Mouse (Mus musculus): ENCODE results near the gene Lsm7. TPM values are rescaled to one million over a fixed set of nuclear protein-coding genes. Genes with fewer than 3 reads are reported as not detected.
A peak's percentile ranks its signal among the peaks of the same experiment; 100 is the strongest.

Gene Lsm7
- polyA plus RNA-seq, 1 experiment, result 150 TPM

DNA sequence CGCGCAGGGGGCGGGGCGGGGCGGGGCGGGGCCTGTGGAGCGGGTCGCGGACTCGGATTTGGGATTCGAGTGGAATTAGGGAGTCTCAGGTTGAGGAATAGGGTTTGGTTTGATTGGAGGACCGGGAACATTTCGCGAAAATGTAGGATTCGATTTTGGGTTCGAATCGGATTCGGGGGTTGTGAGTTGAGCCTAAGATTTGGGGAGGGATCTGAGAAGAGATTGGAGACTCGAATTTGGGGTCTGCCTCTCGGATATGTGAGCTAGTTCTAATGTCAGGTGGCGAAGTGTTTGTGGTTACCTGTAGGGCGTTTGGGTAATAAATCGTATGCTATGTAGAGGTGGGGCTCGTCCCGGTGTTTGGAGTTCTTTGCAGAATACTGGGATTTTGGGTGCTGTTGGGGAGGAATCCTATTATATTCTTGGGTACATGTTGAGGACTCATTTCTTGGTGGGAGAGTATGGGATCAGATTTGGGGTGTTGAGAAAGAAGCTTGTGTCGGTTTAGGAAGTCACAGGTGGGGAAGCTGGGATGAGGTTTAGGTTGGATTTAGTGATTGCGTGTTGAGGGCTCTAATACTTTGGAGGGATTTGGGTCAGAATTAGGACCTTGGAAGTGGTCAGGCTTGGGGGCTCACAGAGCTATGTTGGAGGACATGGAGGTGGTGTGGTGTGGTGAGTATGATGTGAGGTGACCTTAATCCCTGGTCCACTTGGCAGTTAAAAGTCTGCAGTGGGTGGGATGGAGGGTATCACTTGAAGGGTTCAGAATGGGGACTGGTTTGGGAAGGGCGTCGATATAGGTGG is 27.7 kb downstream of the Lsm7 start:
- peaks cover 26% of the 10 kb centered on the region for H3K79me2 ChIP-seq (ENCODE audit: control insufficient read depth, insufficient read depth)
- peak overlapping the region; percentile 98 for H3K4me2 ChIP-seq (ENCODE audit: low read depth)
- peaks cover 14% of the 10 kb centered on the region for H3K36me3 ChIP-seq (ENCODE audit: control insufficient read depth, insufficient read depth)
- H3ac ChIP-seq (ENCODE audit: control insufficient read depth, insufficient read length), result peak overlapping the region; percentile 35
- TF ChIP-seq MYOD1 (IDR thresholded peaks at IDR 0.05; ENCODE audit: control insufficient read depth in 1 of 3, insufficient read length in 2 of 3, low read depth in 2 of 3) (no peak), POLR2A (IDR thresholded peaks at IDR 0.05; ENCODE audit: insufficient read length, low read depth) (no peak), POLR2AphosphoS2 (IDR thresholded peaks at IDR 0.05; ENCODE audit: insufficient read length, low read depth) (no peak), TCF12 (IDR thresholded peaks at IDR 0.05; ENCODE audit: insufficient read depth, poor library complexity, severe bottlenecking) (no peak)
- H3K4me3 ChIP-seq, result peak overlapping the region; percentile 74
- H3K27me3 ChIP-seq (ENCODE audit: control insufficient read depth, insufficient read depth, insufficient read length), result no peaks in the 10 kb centered on the region

DNA sequence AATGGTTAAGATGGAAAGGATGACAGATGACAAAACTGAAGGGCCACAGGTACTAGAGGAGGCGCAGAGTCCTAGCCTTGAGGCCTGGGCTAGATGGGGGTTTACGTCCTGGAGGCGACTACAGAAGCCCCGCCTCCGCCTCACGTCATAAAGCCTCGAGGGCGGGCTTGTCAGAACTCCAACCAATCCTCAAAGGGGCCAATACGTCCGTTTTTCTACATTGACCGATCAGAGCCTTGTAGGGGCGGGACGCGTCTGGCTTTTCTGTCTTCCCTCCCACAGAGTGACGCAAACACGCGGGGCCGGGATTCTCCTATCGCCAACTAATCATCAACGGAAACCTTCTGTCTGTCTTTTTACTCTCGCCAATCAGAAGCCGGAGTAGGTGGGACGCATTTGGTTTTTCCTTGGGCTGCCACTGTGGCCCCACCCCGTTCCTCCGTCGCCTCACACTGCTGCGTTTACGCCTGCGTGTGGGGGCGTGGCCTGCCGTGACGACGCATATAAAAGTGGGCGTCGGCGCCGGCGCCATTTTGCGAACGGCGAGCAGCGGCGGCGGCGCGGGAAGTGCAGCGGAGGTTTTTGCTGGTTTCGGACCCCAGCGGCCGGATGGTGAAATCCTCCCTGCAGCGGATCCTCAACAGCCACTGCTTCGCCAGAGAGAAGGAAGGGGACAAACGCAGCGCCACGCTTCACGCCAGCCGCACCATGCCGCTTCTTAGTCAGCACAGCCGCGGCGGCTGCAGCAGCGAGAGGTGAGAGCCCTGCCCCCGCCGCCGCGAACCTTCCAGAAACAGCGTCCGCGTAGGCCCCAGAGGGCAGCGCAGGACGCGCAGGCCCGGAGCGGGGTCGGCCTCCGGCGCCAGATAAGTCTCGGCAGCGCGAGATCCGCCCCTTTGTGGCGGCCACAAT is 28.6 kb downstream of the Lsm7 start, which contains the start of gene Oaz1:
TSS of gene Oaz1 (plus strand) at position 506 of the 912 bp plus-strand sequence.
- no peaks in the 10 kb centered on the region for H3K27me3 ChIP-seq (ENCODE audit: control insufficient read depth, insufficient read depth, insufficient read length)
- TF ChIP-seq POLR2AphosphoS2 (IDR thresholded peaks at IDR 0.05; ENCODE audit: insufficient read length, low read depth), result peak; percentile 94
- TF ChIP-seq POLR2A (IDR thresholded peaks at IDR 0.05; ENCODE audit: insufficient read length, low read depth), result peak; percentile 82
- TF ChIP-seq MYOD1 (IDR thresholded peaks at IDR 0.05; ENCODE audit: control insufficient read depth in 1 of 3, insufficient read length in 2 of 3, low read depth in 2 of 3), result no peak
- TF ChIP-seq E2F4 (IDR thresholded peaks at IDR 0.05; ENCODE audit: insufficient read depth), result no peak
- TF ChIP-seq CEBPB (IDR thresholded peaks at IDR 0.05; ENCODE audit: insufficient read depth, poor library complexity, severe bottlenecking), result no peak
- no peak for TF ChIP-seq MAX (IDR thresholded peaks at IDR 0.05; ENCODE audit: low read depth)
- H3K79me2 ChIP-seq (ENCODE audit: control insufficient read depth, insufficient read depth), result peaks cover 26% of the 10 kb centered on the region
- H3K4me2 ChIP-seq (ENCODE audit: low read depth), result peak within 1 kb of the TSS; percentile 98
- H3K4me3 ChIP-seq, result peak within 1 kb of the TSS; percentile 74
- H3ac ChIP-seq (ENCODE audit: control insufficient read depth, insufficient read length), result peak within 1 kb of the TSS; percentile 35
- H3K36me3 ChIP-seq (ENCODE audit: control insufficient read depth, insufficient read depth), result peaks cover 14% of the 10 kb centered on the region

- peaks cover 4% of the 10 kb centered on the region for H3K36me3 ChIP-seq (ENCODE audit: control insufficient read depth, insufficient read depth)
- no peaks in the 10 kb centered on the region for H3K27me3 ChIP-seq (ENCODE audit: control insufficient read depth, insufficient read depth, insufficient read length)
- H3K4me2 ChIP-seq (ENCODE audit: low read depth), result peak overlapping the region; percentile 61
- H3K4me3 ChIP-seq, result no peak overlapping the region
- TF ChIP-seq E2F4 (IDR thresholded peaks at IDR 0.05; ENCODE audit: insufficient read depth) (no peak), MAX (IDR thresholded peaks at IDR 0.05; ENCODE audit: low read depth) (no peak), REST (IDR thresholded peaks at IDR 0.05; ENCODE audit: insufficient read depth, insufficient read length) (no peak)
- H3K79me2 ChIP-seq (ENCODE audit: control insufficient read depth, insufficient read depth), result peaks cover 26% of the 10 kb centered on the region
- no peak overlapping the region for H3ac ChIP-seq (ENCODE audit: control insufficient read depth, insufficient read length)
These were observed 30.2 kb downstream of the Lsm7 start for GRCm38 (mm10) chr10:80824827-80825226.

DNA sequence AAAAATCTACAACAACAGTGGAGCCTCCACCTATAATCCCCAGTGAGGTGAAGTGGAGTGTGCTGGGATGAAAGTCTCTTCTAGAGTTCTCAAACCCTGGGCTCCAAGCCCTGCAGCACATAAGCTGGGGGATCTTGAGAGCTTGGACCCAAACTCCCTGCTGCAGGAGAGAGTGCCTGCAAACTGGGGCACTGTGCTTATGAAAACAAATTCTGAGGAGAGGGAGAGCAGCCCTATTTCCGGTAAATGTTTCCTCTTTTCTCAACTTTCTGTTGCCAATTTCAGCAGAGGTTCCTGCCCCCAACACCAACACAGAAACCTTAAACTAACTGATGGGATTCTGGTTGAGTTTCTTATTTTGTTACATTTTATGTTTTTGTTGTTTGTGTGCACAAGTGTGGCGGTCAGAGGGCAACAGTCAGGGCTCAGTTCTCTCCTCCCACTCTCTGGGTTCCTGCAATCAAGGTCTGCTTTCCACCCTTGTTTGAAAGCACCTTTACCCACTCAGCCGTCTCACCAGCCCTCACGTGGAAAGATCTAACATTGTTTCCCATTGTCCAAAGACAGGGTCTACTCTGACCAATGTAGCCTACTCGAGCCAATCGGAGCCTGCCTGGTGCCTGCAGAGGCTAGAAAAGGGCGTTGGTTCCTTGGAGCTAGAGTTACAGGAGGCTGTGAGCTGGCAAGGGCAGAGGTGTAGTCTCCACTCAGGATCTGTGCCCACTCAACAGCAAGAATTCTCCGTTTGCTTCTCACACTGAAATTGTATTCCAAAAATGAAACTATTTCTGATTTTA is 31.0 kb downstream of the Lsm7 start:
- peak overlapping the region; percentile 61 for H3K4me2 ChIP-seq (ENCODE audit: low read depth)
- no peaks in the 10 kb centered on the region for H3K36me3 ChIP-seq (ENCODE audit: control insufficient read depth, insufficient read depth)
- H3K4me3 ChIP-seq, result no peak overlapping the region
- H3K27me3 ChIP-seq (ENCODE audit: control insufficient read depth, insufficient read depth, insufficient read length), result no peaks in the 10 kb centered on the region
- peaks cover 21% of the 10 kb centered on the region for H3K79me2 ChIP-seq (ENCODE audit: control insufficient read depth, insufficient read depth)
- TF ChIP-seq MAX (IDR thresholded peaks at IDR 0.05; ENCODE audit: low read depth) (no peak), POLR2AphosphoS2 (IDR thresholded peaks at IDR 0.05; ENCODE audit: insufficient read length, low read depth) (no peak), POLR2A (IDR thresholded peaks at IDR 0.05; ENCODE audit: insufficient read length, low read depth) (peak; percentile 43)
- no peak overlapping the region for H3ac ChIP-seq (ENCODE audit: control insufficient read depth, insufficient read length)

- H3K4me2 ChIP-seq (ENCODE audit: low read depth), result no peak overlapping the region
- H3K79me2 ChIP-seq (ENCODE audit: control insufficient read depth, insufficient read depth), result peaks cover 16% of the 10 kb centered on the region
- H3ac ChIP-seq (ENCODE audit: control insufficient read depth, insufficient read length), result no peak overlapping the region
- no peaks in the 10 kb centered on the region for H3K27me3 ChIP-seq (ENCODE audit: control insufficient read depth, insufficient read depth, insufficient read length)
- H3K36me3 ChIP-seq (ENCODE audit: control insufficient read depth, insufficient read depth), result no peaks in the 10 kb centered on the region
- no peak for TF ChIP-seq SRF (IDR thresholded peaks at IDR 0.05; ENCODE audit: control insufficient read depth, insufficient read length, low read depth)
- no peak for TF ChIP-seq POLR2A (IDR thresholded peaks at IDR 0.05; ENCODE audit: insufficient read length, low read depth)
- TF ChIP-seq MYOD1 (IDR thresholded peaks at IDR 0.05; ENCODE audit: control insufficient read depth in 1 of 3, insufficient read length in 2 of 3, low read depth in 2 of 3), result no peak
- no peak for TF ChIP-seq MYOG (IDR thresholded peaks at IDR 0.05; ENCODE audit: control insufficient read depth in 1 of 3, insufficient read depth in 1 of 3, insufficient read length in 2 of 3, low read depth in 2 of 3)
- TF ChIP-seq POLR2AphosphoS2 (IDR thresholded peaks at IDR 0.05; ENCODE audit: insufficient read length, low read depth), result no peak
- no peak for TF ChIP-seq TCF3 (IDR thresholded peaks at IDR 0.05; ENCODE audit: insufficient read length, low read depth)
- no peak for TF ChIP-seq REST (IDR thresholded peaks at IDR 0.05; ENCODE audit: insufficient read depth, insufficient read length)
- H3K4me3 ChIP-seq, result no peak overlapping the region
These were observed 31.7 kb downstream of the Lsm7 start for GRCm38 (mm10) chr10:80823316-80823715.
